Mouse (Mus musculus): Measurements from ENCODE around the gene Gm10324.
"Not testable (repeated sequence)": the region's sequence is repeated elsewhere in the genome, so short reads cannot be mapped to it uniquely, and the experiment has no call there.

Gm10324 gene

DNA sequence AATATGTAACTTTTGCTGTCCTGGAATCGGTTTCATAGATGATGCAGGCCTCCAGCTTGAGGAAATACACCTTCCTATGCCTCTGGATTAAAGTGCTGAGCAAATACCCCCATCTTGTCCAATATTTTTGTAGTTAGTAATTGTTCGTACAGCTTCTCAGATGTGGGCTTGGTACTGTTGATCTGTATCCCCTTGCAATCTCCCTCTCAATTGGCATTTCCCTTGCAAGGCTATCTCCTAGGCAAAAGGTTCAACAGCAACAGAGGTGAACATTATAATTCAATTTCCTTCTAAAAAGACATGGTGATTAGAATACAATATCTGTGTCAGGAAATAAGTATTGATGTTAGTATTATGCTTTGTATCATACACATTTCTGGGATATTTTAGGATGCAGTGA lies at the start of gene Gm10324:
Gene Gm10324 (plus strand): TSS at position 301 of the 400 bp plus-strand sequence.
- not testable (repeated sequence) for DNase-seq (ENCODE audit: low read depth, low spot score)
